Mouse (Mus musculus): Measurements from ENCODE around the gene Rnps1. TPM values are rescaled to one million over a fixed set of nuclear protein-coding genes. Genes with fewer than 3 reads are reported as not detected.
"Not testable (repeated sequence)": the region's sequence is repeated elsewhere in the genome, so short reads cannot be mapped to it uniquely, and the experiment has no call there.

Gene Rnps1
- polyA plus RNA-seq, 1 experiment from 2014 or later, result 360 TPM

- H3K36me3 ChIP-seq; H3K9me3 ChIP-seq; H3K27me3 ChIP-seq; ATAC-seq (replicated peaks); H3K9ac ChIP-seq (replicated peaks): not testable (repeated sequence)
- WGBS, result 49% methylated on average over 10 of the region's 10 CpGs
- Histone ChIP-seq H3K27ac (replicated peaks) (peak overlapping the region; percentile 59), H3K4me3 (peak overlapping the region; percentile 73), H3K4me1 (peaks cover 24% of the 10 kb centered on the region), H3K4me2 (replicated peaks) (peak overlapping the region; percentile 74)
These were observed 41.3 kb downstream of the Rnps1 start for GRCm38 (mm10) chr17:24455523-24456206.

- no peaks in the 10 kb centered on the region for H3K4me1 ChIP-seq
- no peak for ATAC-seq (replicated peaks)
- H3K4me2 ChIP-seq (replicated peaks), result no peak overlapping the region
- 62% methylated on average over 2 of the region's 2 CpGs for WGBS
- no peak overlapping the region for H3K27ac ChIP-seq (replicated peaks)
- no peaks in the 10 kb centered on the region for H3K9me3 ChIP-seq
- H3K4me3 ChIP-seq, result no peak overlapping the region
- H3K36me3 ChIP-seq, result no peaks in the 10 kb centered on the region
- no peaks in the 10 kb centered on the region for H3K27me3 ChIP-seq
- no peak overlapping the region for H3K9ac ChIP-seq (replicated peaks)
These were observed 47.2 kb downstream of the Rnps1 start for GRCm38 (mm10) chr17:24461580-24461979.

- Histone ChIP-seq H3K36me3 (no peaks in the 10 kb centered on the region), H3K4me1 (no peaks in the 10 kb centered on the region), H3K4me3 (no peak overlapping the region), H3K27ac (replicated peaks) (no peak overlapping the region), H3K9me3 (no peaks in the 10 kb centered on the region), H3K9ac (replicated peaks) (no peak overlapping the region), H3K27me3 (no peaks in the 10 kb centered on the region), H3K4me2 (replicated peaks) (no peak overlapping the region)
- WGBS, result 84% methylated on average over 1 of the region's 1 CpGs
- ATAC-seq (replicated peaks), result no peak
These were observed 48.6 kb downstream of the Rnps1 start for GRCm38 (mm10) chr17:24462932-24463331.

- Histone ChIP-seq H3K27me3 (no peaks in the 10 kb centered on the region), H3K9me3 (no peaks in the 10 kb centered on the region), H3K4me2 (replicated peaks) (no peak overlapping the region), H3K4me1 (no peaks in the 10 kb centered on the region), H3K4me3 (no peak overlapping the region), H3K36me3 (no peaks in the 10 kb centered on the region), H3K9ac (replicated peaks) (no peak overlapping the region), H3K27ac (replicated peaks) (no peak overlapping the region)
- no peak for ATAC-seq (replicated peaks)
- WGBS, result 66% methylated on average over 6 of the region's 6 CpGs
These were observed 49.2 kb downstream of the Rnps1 start for GRCm38 (mm10) chr17:24463374-24464133.

GRCm38 (mm10) chr17:24468636-24469246, 54.4 kb downstream of the Rnps1 start:
- Histone ChIP-seq H3K4me3 (no peak overlapping the region), H3K36me3 (no peaks in the 10 kb centered on the region), H3K9me3 (no peaks in the 10 kb centered on the region), H3K27ac (replicated peaks) (no peak overlapping the region), H3K9ac (replicated peaks) (no peak overlapping the region), H3K4me1 (peaks cover 31% of the 10 kb centered on the region), H3K4me2 (replicated peaks) (no peak overlapping the region), H3K27me3 (no peaks in the 10 kb centered on the region)
- 87% methylated on average over 5 of the region's 5 CpGs for WGBS
- no peak for ATAC-seq (replicated peaks)

GRCm38 (mm10) chr17:24469336-24469909, 55.1 kb downstream of the Rnps1 start:
- Histone ChIP-seq H3K27me3 (no peaks in the 10 kb centered on the region), H3K4me1 (peaks cover 32% of the 10 kb centered on the region), H3K4me3 (peak overlapping the region; percentile 82), H3K9ac (replicated peaks) (peak overlapping the region; percentile 73), H3K36me3 (0 out of 2 replicates have a peak, but pooled peaks cover 5% of the 10 kb centered on the region), H3K9me3 (no peaks in the 10 kb centered on the region), H3K4me2 (replicated peaks) (peak overlapping the region; percentile 87), H3K27ac (replicated peaks) (peak overlapping the region; percentile 90)
- ATAC-seq (replicated peaks), result no peak
- 15% methylated on average over 7 of the region's 7 CpGs for WGBS

DNA sequence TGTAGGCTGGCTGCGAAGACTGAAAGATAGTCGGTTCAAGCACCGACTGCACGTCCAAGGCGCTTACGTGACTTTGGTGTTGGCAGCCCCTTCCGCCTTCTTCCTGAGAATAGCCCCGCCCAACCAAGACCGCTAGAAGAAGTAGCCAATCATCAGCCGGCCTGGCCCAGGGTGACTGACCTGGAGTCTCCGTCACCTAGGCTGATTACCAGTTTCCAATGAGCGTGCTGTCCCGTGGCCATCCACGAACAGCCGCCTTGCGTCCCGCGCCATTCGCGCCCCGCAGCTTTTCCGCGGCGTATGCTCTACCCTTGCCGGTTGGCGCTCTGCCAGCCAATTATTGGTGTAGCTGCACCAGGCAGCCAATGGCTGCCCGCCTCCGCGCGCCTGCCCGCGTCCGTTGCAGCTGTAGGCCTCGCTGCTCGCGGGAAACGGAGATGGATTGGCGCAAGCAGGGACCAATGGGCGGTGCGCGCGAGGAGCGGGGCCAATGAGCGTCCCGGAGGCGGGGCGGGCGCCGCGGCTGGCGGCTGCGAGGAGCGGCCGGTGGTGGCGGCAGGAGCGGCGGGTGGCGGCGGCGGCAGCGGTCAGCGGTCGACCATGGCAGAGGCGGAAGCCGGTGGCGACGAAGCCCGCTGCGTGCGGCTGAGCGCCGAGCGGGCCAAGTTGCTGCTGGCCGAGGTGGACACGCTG, 55.7 kb downstream of the Rnps1 start, which contains the start of the genes E4f1 and Pgp:
TSS of gene E4f1 (minus strand) at position 404 of the 693 bp plus-strand sequence.
TSS of gene Pgp (plus strand) at position 483 of the 693 bp plus-strand sequence.
- peak within 1 kb of the TSS; percentile 87 for H3K4me2 ChIP-seq (replicated peaks)
- under 1% methylated on average over 56 of the region's 75 CpGs for WGBS
- H3K4me3 ChIP-seq, result peak within 1 kb of the TSS; percentile 82
- no peaks in the 10 kb centered on the region for H3K27me3 ChIP-seq
- H3K36me3 ChIP-seq, result peaks cover 11% of the 10 kb centered on the region; the same call in 1 of the 2 replicates
- H3K27ac ChIP-seq (replicated peaks), result peak within 1 kb of the TSS; percentile 90
- ATAC-seq (replicated peaks), result peak; percentile 98
- H3K4me1 ChIP-seq, result peaks cover 32% of the 10 kb centered on the region
- no peaks in the 10 kb centered on the region for H3K9me3 ChIP-seq
- peak within 1 kb of the TSS; percentile 75 for H3K9ac ChIP-seq (replicated peaks)

GRCm38 (mm10) chr17:24470701-24471527, 56.5 kb downstream of the Rnps1 start:
- peaks cover 20% of the 10 kb centered on the region for H3K36me3 ChIP-seq
- H3K9ac ChIP-seq (replicated peaks), result peak overlapping the region; percentile 75
- peak; percentile 1; the same call in 1 of the 2 replicates for ATAC-seq (replicated peaks)
- H3K4me2 ChIP-seq (replicated peaks), result peak overlapping the region; percentile 87
- H3K4me3 ChIP-seq, result peak overlapping the region; percentile 82
- H3K27ac ChIP-seq (replicated peaks), result peak overlapping the region; percentile 90
- H3K27me3 ChIP-seq, result no peaks in the 10 kb centered on the region
- H3K9me3 ChIP-seq, result no peaks in the 10 kb centered on the region
- under 1% methylated on average over 66 of the region's 68 CpGs for WGBS
- H3K4me1 ChIP-seq, result peaks cover 32% of the 10 kb centered on the region

DNA sequence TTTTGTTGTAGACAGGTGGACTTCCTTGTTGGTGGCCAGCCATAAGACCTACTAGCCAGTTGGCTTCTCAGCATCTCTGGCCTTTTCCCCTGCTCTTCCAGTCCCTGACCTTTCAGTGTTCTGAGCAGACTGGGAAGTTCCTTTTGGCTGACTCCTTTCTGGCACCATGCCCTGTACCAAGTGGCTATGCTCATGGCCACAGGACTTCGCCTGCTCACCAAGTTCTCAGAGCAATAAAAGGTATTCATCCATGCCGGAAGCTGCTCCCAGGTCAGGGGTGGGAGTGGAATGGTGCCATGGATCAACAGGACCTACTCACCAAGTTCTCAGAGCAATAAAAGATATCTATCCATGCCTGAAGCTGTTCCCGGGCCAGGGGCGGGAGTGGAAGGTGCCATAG, 58.1 kb downstream of the Rnps1 start:
- peaks cover 34% of the 10 kb centered on the region for H3K36me3 ChIP-seq
- H3K4me1 ChIP-seq, result peaks cover 34% of the 10 kb centered on the region
- H3K9me3 ChIP-seq, result no peaks in the 10 kb centered on the region
- H3K4me3 ChIP-seq, result no peak overlapping the region
- 86% methylated on average over 4 of the region's 4 CpGs for WGBS
- H3K4me2 ChIP-seq (replicated peaks), result peak overlapping the region; percentile 87; the same call in 1 of the 2 replicates
- H3K27ac ChIP-seq (replicated peaks), result no peak overlapping the region
- no peak overlapping the region for H3K9ac ChIP-seq (replicated peaks)
- no peaks in the 10 kb centered on the region for H3K27me3 ChIP-seq
- no peak for ATAC-seq (replicated peaks)

DNA sequence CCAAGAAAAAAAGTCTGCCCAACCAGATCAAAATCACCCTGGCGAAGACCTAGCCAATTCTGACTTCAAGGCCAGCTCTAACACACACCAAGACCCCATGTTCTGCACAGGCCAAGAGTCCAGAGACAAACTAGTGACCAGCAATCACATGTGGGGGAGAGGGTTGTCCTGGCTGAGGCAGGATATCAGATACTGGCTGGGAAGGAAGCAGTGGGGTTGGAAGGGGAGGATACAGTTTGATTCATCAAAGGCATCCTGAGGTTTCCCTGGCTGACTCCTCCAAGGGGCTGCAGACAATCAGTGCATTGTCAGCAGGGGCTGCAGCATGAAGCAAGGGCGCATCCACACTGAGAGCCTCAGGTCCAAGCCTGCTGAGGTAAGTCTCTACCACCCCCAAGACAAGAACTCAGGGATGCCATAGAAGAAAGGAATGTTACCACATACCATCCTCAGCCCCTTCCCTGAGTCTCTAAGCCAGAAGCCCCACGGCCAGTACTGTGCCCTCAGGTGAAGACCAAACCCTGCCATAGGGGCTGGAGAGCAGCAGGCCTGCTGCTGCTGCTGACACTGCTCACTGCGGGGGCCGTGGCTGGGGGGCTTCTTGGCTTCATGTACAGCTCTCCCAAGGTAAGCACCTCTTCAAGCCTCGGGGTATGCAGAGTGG, 59.4 kb downstream of the Rnps1 start, which contains the start of gene Bricd5:
TSS of gene Bricd5 (plus strand) at position 273 of the 664 bp plus-strand sequence.
- Histone ChIP-seq H3K4me2 (replicated peaks) (no peak within 1 kb of the TSS), H3K4me3 (no peak within 1 kb of the TSS), H3K4me1 (peaks cover 44% of the 10 kb centered on the region), H3K9me3 (no peaks in the 10 kb centered on the region), H3K27ac (replicated peaks) (no peak within 1 kb of the TSS), H3K36me3 (peaks cover 34% of the 10 kb centered on the region), H3K9ac (replicated peaks) (no peak within 1 kb of the TSS; the same call in 1 of the 2 replicates), H3K27me3 (no peaks in the 10 kb centered on the region)
- WGBS, result 77% methylated on average over 6 of the region's 6 CpGs
- ATAC-seq (replicated peaks), result no peak

All from forebrain, embryonic 15.5 days (tissue).